In genomic region chr8:83363156-83363769, GRCm38 (mm10) we compare ENCODE assay signal across 18 mouse cellular contexts. TPM values are rescaled to one million over a fixed set of nuclear protein-coding genes. Genes with fewer than 3 reads are reported as not detected.
DNase-seq lines count a peak whose midpoint lies in the region; ATAC-seq and TF ChIP-seq lines count a peak whose summit lies in the region.
"Had no signal": no experiment of that assay in that cellular context is flagged by ENCODE, and none has a peak within 500 bp of the region (broad histone marks: within the 10 kb centered on the region; RNA-seq: fewer than 3 reads in every experiment).

No protein-coding gene starts in this region.

- H3K4me1 ChIP-seq in lung, embryonic 16.5 days (replicated peaks; ENCODE audit: control insufficient read depth, insufficient read depth, low read length): no peaks in the 10 kb centered on the region
- H3K4me1 ChIP-seq in lung, postnatal 0 days (ENCODE audit: insufficient read depth, low read depth, low read length): no peaks in the 10 kb centered on the region
- H3K4me1 ChIP-seq: liver, embryonic 15.5 days had no signal

- WGBS in lung, embryonic 16.5 days: 43% methylated on average over 7 of the region's 7 CpGs
- whole genome bisulfite sequencing in lung, postnatal 0 days: 49% methylated on average over 7 of the region's 7 CpGs

- H3K4me3 ChIP-seq in lung, embryonic 16.5 days (ENCODE audit: low read length): no peak overlapping the region
- no peak overlapping the region for H3K4me3 ChIP-seq in lung, postnatal 0 days (ENCODE audit: low read depth, low read length)
- H3K4me3 ChIP-seq in gastrocnemius, adult 2 months: no peak overlapping the region
- H3K4me3 ChIP-seq: liver, embryonic 15.5 days had no signal

- peak; percentile 9 for DNase-seq in adrenal gland, postnatal 14 days
- no peak for DNase-seq in adrenal gland, postnatal 25 days
- DNase-seq in lung, postnatal 0 days (ENCODE audit: low spot score): no peak
- peak; percentile 33 for DNase-seq in gastrocnemius, adult 2 months
- peak; percentile 48 for DNase-seq in testis, postnatal 10 days (ENCODE audit: low spot score)
- no peak for DNase-seq in spleen, postnatal 36 days (ENCODE audit: low spot score in 2 of 2)
- no peak for DNase-seq in cerebellum, postnatal 25 days
- DNase-seq: B cell, adult 2 months; kidney, postnatal 36 days; right cerebral cortex, postnatal 4 days; thymus, adult 2 months had no signal

- intact Hi-C loops in gastrocnemius, adult 2 months (cut with DNase I): no loop called here

- H3K9ac ChIP-seq in lung, embryonic 16.5 days (ENCODE audit: low read length): no peak overlapping the region
- no peak overlapping the region for H3K9ac ChIP-seq in lung, postnatal 0 days (replicated peaks; ENCODE audit: low read depth)
- H3K9ac ChIP-seq: liver, embryonic 15.5 days had no signal

- no peaks in the 10 kb centered on the region for H3K27me3 ChIP-seq in lung, embryonic 16.5 days (ENCODE audit: control insufficient read depth, insufficient read depth, low read depth, low read length)
- no peaks in the 10 kb centered on the region for H3K27me3 ChIP-seq in lung, postnatal 0 days (replicated peaks; ENCODE audit: insufficient read depth, low read length)
- H3K27me3 ChIP-seq: liver, embryonic 15.5 days had no signal

- no peak overlapping the region for H3K4me2 ChIP-seq in lung, embryonic 16.5 days (ENCODE audit: low read depth, low read length)
- H3K4me2 ChIP-seq in lung, postnatal 0 days (replicated peaks; ENCODE audit: low read depth, low read length): no peak overlapping the region
- H3K4me2 ChIP-seq: heart, embryonic 11.5 days; liver, embryonic 15.5 days had no signal

- H3K36me3 ChIP-seq in lung, embryonic 16.5 days (ENCODE audit: control insufficient read depth, insufficient read depth, low read length): no peaks in the 10 kb centered on the region
- no peaks in the 10 kb centered on the region for H3K36me3 ChIP-seq in lung, postnatal 0 days (ENCODE audit: insufficient read depth, low read length)
- H3K36me3 ChIP-seq: G1E; liver, embryonic 15.5 days had no signal

- no peak for TF ChIP-seq CTCF in lung, postnatal 0 days (IDR thresholded peaks at IDR 0.05)
- TF ChIP-seq CTCF in gastrocnemius, adult 2 months (IDR thresholded peaks at IDR 0.05): no peak

- no peak overlapping the region for H3K27ac ChIP-seq in lung, embryonic 16.5 days (ENCODE audit: low read length)
- no peak overlapping the region for H3K27ac ChIP-seq in lung, postnatal 0 days (ENCODE audit: low read length)
- peak overlapping the region; percentile 68 for H3K27ac ChIP-seq in gastrocnemius, adult 2 months
- H3K27ac ChIP-seq: liver, embryonic 15.5 days had no signal

- 0 out of 2 replicates have a peak, but pooled peaks have one; percentile 23 for ATAC-seq in lung, embryonic 16.5 days (ENCODE audit: low read depth)
- no peak for ATAC-seq in lung, postnatal 0 days

- no peaks in the 10 kb centered on the region for H3K9me3 ChIP-seq in lung, embryonic 16.5 days (ENCODE audit: control insufficient read depth, low read length)
- H3K9me3 ChIP-seq in lung, postnatal 0 days (ENCODE audit: low read length): no peaks in the 10 kb centered on the region
- H3K9me3 ChIP-seq: G1E; liver, embryonic 15.5 days had no signal

- TF ChIP-seq EP300 in lung, postnatal 0 days (IDR thresholded peaks at IDR 0.05): no peak

RNA-seq across cellular contexts. Expression of gene Mgat4d, which starts 15.0 kb away (rescaled TPM):
- total RNA-seq in adrenal gland, postnatal 14 days (2021): not detected in 2 replicates
- not detected in 2 replicates for total RNA-seq in adrenal gland, postnatal 25 days (2021)
- polyA plus RNA-seq in lung, embryonic 16.5 days (2015; fragmentation: Nextera tagmentation; extraction: Ambion mirVana): not detected in 2 replicates
- polyA plus RNA-seq in lung, postnatal 0 days (2015; fragmentation: Nextera tagmentation; extraction: Ambion mirVana): not detected in 2 replicates
- not detected for total RNA-seq in gastrocnemius, adult 2 months (2021)
- total RNA-seq: G1E; hematopoietic stem cell, adult 5-6 weeks; left cerebral cortex, adult 8-10 months; monocyte, adult 5-6 weeks had no signal
- polyA plus RNA-seq: G1E; heart, embryonic 11.5 days; liver, embryonic 15.5 days; thymus, adult 2 months had no signal

RNA-seq across cellular contexts. Expression of gene Clgn, which starts 26.4 kb away (rescaled TPM):
- 0.15 and 0.94 TPM in 2 replicates for total RNA-seq in adrenal gland, postnatal 14 days (2021)
- 0.18 TPM in 1 of 2 replicates, not detected in the other for total RNA-seq in adrenal gland, postnatal 25 days (2021)
- polyA plus RNA-seq in lung, embryonic 16.5 days (2015; fragmentation: Nextera tagmentation; extraction: Ambion mirVana): 0.05 and 0.14 TPM in 2 replicates
- polyA plus RNA-seq in lung, postnatal 0 days (2015; fragmentation: Nextera tagmentation; extraction: Ambion mirVana): 0.07 and 0.11 TPM in 2 replicates
- not detected for total RNA-seq in gastrocnemius, adult 2 months (2021)
- total RNA-seq: hematopoietic stem cell, adult 5-6 weeks; monocyte, adult 5-6 weeks had no signal
- polyA plus RNA-seq: G1E had no signal

RNA-seq across cellular contexts. Expression of gene Elmod2, which starts 31.0 kb away (rescaled TPM):
- 24.5 and 25.4 TPM in 2 replicates for total RNA-seq in adrenal gland, postnatal 14 days (2021)
- total RNA-seq in adrenal gland, postnatal 25 days (2021): 28.4 and 30.0 TPM in 2 replicates
- polyA plus RNA-seq in lung, embryonic 16.5 days (2015; fragmentation: Nextera tagmentation; extraction: Ambion mirVana): 16.5 and 17.0 TPM in 2 replicates
- polyA plus RNA-seq in lung, postnatal 0 days (2015; fragmentation: Nextera tagmentation; extraction: Ambion mirVana): 6.3 and 7.9 TPM in 2 replicates
- 1 to 10 TPM; 6.5 to 7.1 TPM for total RNA-seq in gastrocnemius, adult 2 months (2021)

Comparison
In these comparisons a context has a peak if more than half of its experiments do, and no peak if none do; other contexts are left out.
1. DNase-seq: peak in adrenal gland, postnatal 14 days (single experiment), gastrocnemius, adult 2 months (single experiment) and testis, postnatal 10 days (single experiment); none in adrenal gland, postnatal 25 days (single experiment), lung, postnatal 0 days (single experiment), spleen, postnatal 36 days (0 of 2) and cerebellum, postnatal 25 days (0 of 2).